Mouse (Mus musculus): Measurements from ENCODE around the gene Arsj. TPM values are rescaled to one million over a fixed set of nuclear protein-coding genes. Genes with fewer than 3 reads are reported as not detected.

The Arsj gene
- polyA plus RNA-seq, 1 experiment from 2014 or later, result 0.45 TPM

- no peak overlapping the region for H3K4me2 ChIP-seq (ENCODE audit: low read length)
- no peak overlapping the region for H3K4me3 ChIP-seq (ENCODE audit: low read depth, low read length)
- H3K36me3 ChIP-seq (ENCODE audit: control insufficient read depth, insufficient read depth, low read length), result no peaks in the 10 kb centered on the region
- no peaks in the 10 kb centered on the region for H3K27me3 ChIP-seq (ENCODE audit: control insufficient read depth, insufficient read depth, low read depth, low read length)
- no peak overlapping the region for H3K27ac ChIP-seq (ENCODE audit: low read length)
- H3K9ac ChIP-seq (ENCODE audit: low read depth, low read length), result no peak overlapping the region
- ATAC-seq, result no peak
- WGBS, result 68% methylated on average over 2 of the region's 2 CpGs
- H3K4me1 ChIP-seq (ENCODE audit: control insufficient read depth, insufficient read depth, low read length), result no peaks in the 10 kb centered on the region
- H3K9me3 ChIP-seq (replicated peaks; ENCODE audit: control insufficient read depth, low read length, poor library complexity, severe bottlenecking), result no peaks in the 10 kb centered on the region
Measured at GRCm38 (mm10) chr3:126397451-126397850, 34.0 kb downstream of the Arsj start.

DNA sequence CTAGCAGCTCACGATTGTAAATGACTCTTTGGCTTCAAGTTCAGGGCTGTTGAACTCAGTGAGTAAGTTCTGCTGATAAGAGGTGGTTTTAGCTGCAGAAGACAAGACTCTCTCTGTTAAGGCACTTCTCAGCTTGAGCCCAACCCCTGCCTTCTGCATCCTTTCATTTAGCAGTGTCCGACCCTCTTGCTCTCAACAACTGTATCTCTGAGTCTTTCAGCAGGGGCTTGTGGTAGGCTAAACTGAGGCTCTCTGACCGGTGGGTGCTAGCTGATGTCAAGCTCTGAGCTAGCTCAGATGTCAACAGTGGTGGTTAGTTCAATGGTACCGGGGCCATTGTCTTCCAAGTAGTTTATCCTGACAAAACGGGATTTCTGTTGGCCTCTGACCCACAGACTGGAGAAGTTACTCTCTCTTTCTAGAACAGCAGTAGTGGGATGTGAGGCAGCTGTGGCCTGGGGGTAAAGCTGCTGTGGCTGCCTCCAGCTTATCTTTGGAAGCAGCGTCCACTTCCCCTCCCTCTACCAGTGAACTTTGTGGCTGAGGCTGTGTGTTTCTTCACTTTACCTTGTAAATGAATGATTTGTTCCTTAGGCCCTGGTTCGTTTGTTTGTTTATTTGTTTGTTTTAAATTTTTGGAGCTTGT, 34.6 kb downstream of the Arsj start:
- no peak for ATAC-seq
- no peaks in the 10 kb centered on the region for H3K9me3 ChIP-seq (replicated peaks; ENCODE audit: control insufficient read depth, low read length, poor library complexity, severe bottlenecking)

GRCm38 (mm10) chr3:126400726-126401125, 37.2 kb downstream of the Arsj start:
- Histone ChIP-seq H3K4me3 (ENCODE audit: low read depth, low read length) (no peak overlapping the region), H3K9ac (ENCODE audit: low read depth, low read length) (no peak overlapping the region), H3K36me3 (ENCODE audit: control insufficient read depth, insufficient read depth, low read length) (no peaks in the 10 kb centered on the region), H3K4me2 (ENCODE audit: low read length) (no peak overlapping the region), H3K4me1 (ENCODE audit: control insufficient read depth, insufficient read depth, low read length) (no peaks in the 10 kb centered on the region), H3K9me3 (replicated peaks; ENCODE audit: control insufficient read depth, low read length, poor library complexity, severe bottlenecking) (no peaks in the 10 kb centered on the region), H3K27me3 (ENCODE audit: control insufficient read depth, insufficient read depth, low read depth, low read length) (no peaks in the 10 kb centered on the region), H3K27ac (ENCODE audit: low read length) (no peak overlapping the region)
- no peak for ATAC-seq
- 86% methylated on average over 4 of the region's 4 CpGs for WGBS

More for the DNA sequence above, 34.6 kb downstream of the Arsj start:
- no peak overlapping the region for H3K4me2 ChIP-seq (ENCODE audit: low read length)
- no peak overlapping the region for H3K9ac ChIP-seq (ENCODE audit: low read depth, low read length)
- no peaks in the 10 kb centered on the region for H3K27me3 ChIP-seq (ENCODE audit: control insufficient read depth, insufficient read depth, low read depth, low read length)
- 75% methylated on average over 7 of the region's 7 CpGs for WGBS
- H3K4me3 ChIP-seq (ENCODE audit: low read depth, low read length), result no peak overlapping the region
- no peaks in the 10 kb centered on the region for H3K4me1 ChIP-seq (ENCODE audit: control insufficient read depth, insufficient read depth, low read length)
- H3K27ac ChIP-seq (ENCODE audit: low read length), result no peak overlapping the region
- no peaks in the 10 kb centered on the region for H3K36me3 ChIP-seq (ENCODE audit: control insufficient read depth, insufficient read depth, low read length)

- Histone ChIP-seq H3K9ac (ENCODE audit: low read depth, low read length) (no peak overlapping the region), H3K36me3 (ENCODE audit: control insufficient read depth, insufficient read depth, low read length) (no peaks in the 10 kb centered on the region), H3K27ac (ENCODE audit: low read length) (no peak overlapping the region), H3K9me3 (replicated peaks; ENCODE audit: control insufficient read depth, low read length, poor library complexity, severe bottlenecking) (no peaks in the 10 kb centered on the region), H3K4me3 (ENCODE audit: low read depth, low read length) (no peak overlapping the region), H3K4me1 (ENCODE audit: control insufficient read depth, insufficient read depth, low read length) (no peaks in the 10 kb centered on the region), H3K27me3 (ENCODE audit: control insufficient read depth, insufficient read depth, low read depth, low read length) (no peaks in the 10 kb centered on the region), H3K4me2 (ENCODE audit: low read length) (no peak overlapping the region)
- WGBS, result 27% methylated on average over 3 of the region's 3 CpGs
- no peak for ATAC-seq
Measured at GRCm38 (mm10) chr3:126402836-126403235, 39.4 kb downstream of the Arsj start.

DNA sequence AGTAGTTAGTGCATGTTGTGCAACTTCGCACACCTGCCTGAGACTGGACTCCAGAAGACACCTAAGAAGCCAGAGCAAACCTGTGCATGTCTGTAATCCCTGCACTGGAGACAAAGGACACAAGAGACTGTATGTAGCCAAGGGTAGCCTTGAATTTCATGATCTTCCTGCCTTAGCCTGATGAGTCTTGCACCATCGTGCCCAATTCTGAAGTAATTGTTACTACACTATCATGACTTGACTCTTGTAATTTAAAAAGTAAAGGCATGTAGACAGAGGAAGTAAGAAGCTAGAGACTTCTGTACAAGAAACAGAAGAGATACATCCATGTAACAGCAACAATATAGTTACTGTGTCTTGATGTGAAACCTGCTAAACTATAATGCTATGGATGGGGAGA, 40.7 kb downstream of the Arsj start:
- Histone ChIP-seq H3K36me3 (ENCODE audit: control insufficient read depth, insufficient read depth, low read length) (no peaks in the 10 kb centered on the region), H3K4me3 (ENCODE audit: low read depth, low read length) (no peak overlapping the region), H3K27me3 (ENCODE audit: control insufficient read depth, insufficient read depth, low read depth, low read length) (no peaks in the 10 kb centered on the region), H3K9me3 (replicated peaks; ENCODE audit: control insufficient read depth, low read length, poor library complexity, severe bottlenecking) (no peaks in the 10 kb centered on the region), H3K27ac (ENCODE audit: low read length) (no peak overlapping the region), H3K4me1 (ENCODE audit: control insufficient read depth, insufficient read depth, low read length) (no peaks in the 10 kb centered on the region), H3K4me2 (ENCODE audit: low read length) (no peak overlapping the region), H3K9ac (ENCODE audit: low read depth, low read length) (no peak overlapping the region)
- no peak for ATAC-seq
- WGBS, result 91% methylated on average over 2 of the region's 2 CpGs

DNA sequence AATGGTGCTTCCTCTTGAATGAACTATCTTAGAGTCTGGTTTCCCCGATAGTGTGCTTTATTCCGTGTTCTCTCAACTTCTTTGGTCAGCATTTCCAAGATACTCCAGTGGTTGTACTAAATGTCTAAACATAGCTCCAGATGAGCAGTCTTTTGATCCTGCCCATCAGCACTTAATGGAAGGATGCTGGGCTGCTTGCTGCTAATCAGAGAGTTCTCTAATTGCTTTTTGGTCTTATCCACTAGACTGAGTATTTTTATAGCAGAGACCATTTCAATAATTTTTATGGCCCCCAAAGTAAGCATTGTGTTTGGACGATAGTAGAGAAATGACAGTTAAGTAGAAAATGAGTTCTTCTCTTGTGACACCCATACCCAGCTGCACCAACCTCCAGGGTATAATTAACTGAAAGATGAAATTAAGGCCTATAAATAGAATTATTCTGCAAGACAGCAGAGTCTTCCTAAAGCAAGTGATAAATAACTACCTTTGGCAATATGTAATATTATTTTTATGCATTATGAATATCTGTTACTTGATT, 67.1 kb downstream of the Arsj start:
- H3K4me3 ChIP-seq (ENCODE audit: low read depth, low read length), result no peak overlapping the region
- no peaks in the 10 kb centered on the region for H3K36me3 ChIP-seq (ENCODE audit: control insufficient read depth, insufficient read depth, low read length)
- no peak for ATAC-seq
- no peak overlapping the region for H3K27ac ChIP-seq (ENCODE audit: low read length)
- H3K4me2 ChIP-seq (ENCODE audit: low read length), result no peak overlapping the region
- 94% methylated on average over 3 of the region's 3 CpGs for WGBS
- H3K9me3 ChIP-seq (replicated peaks; ENCODE audit: control insufficient read depth, low read length, poor library complexity, severe bottlenecking), result no peaks in the 10 kb centered on the region
- no peak overlapping the region for H3K9ac ChIP-seq (ENCODE audit: low read depth, low read length)
- H3K27me3 ChIP-seq (ENCODE audit: control insufficient read depth, insufficient read depth, low read depth, low read length), result no peaks in the 10 kb centered on the region
- no peaks in the 10 kb centered on the region for H3K4me1 ChIP-seq (ENCODE audit: control insufficient read depth, insufficient read depth, low read length)

- 83% methylated on average over 6 of the region's 6 CpGs for WGBS
- H3K9ac ChIP-seq (ENCODE audit: low read depth, low read length), result no peak overlapping the region
- no peaks in the 10 kb centered on the region for H3K27me3 ChIP-seq (ENCODE audit: control insufficient read depth, insufficient read depth, low read depth, low read length)
- ATAC-seq, result no peak
- no peaks in the 10 kb centered on the region for H3K36me3 ChIP-seq (ENCODE audit: control insufficient read depth, insufficient read depth, low read length)
- no peak overlapping the region for H3K4me3 ChIP-seq (ENCODE audit: low read depth, low read length)
- no peaks in the 10 kb centered on the region for H3K9me3 ChIP-seq (replicated peaks; ENCODE audit: control insufficient read depth, low read length, poor library complexity, severe bottlenecking)
- no peak overlapping the region for H3K27ac ChIP-seq (ENCODE audit: low read length)
- no peaks in the 10 kb centered on the region for H3K4me1 ChIP-seq (ENCODE audit: control insufficient read depth, insufficient read depth, low read length)
- no peak overlapping the region for H3K4me2 ChIP-seq (ENCODE audit: low read length)
Measured at GRCm38 (mm10) chr3:126439331-126439730, 75.8 kb downstream of the Arsj start.

DNA sequence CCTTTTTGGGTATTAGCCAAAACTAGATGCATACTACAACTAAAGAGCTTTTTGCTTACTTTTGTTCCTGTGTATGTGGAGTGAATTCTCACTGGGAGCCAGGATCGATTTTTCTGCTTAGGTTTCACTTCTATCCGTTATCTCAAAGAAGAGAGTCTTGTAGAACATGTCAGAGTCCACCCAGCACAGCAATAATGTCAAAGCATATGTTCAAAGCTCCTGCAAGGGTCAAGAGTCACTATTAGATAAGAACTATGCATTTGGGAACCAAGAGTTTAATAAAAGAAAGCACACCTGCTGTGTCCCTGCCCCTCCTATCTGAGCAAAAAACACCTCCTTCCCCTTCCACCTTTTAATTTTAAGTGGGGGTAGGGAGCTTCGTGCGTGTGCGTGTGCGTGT, 85.6 kb downstream of the Arsj start:
- H3K4me3 ChIP-seq (ENCODE audit: low read depth, low read length), result no peak overlapping the region
- H3K27me3 ChIP-seq (ENCODE audit: control insufficient read depth, insufficient read depth, low read depth, low read length), result no peaks in the 10 kb centered on the region
- H3K9me3 ChIP-seq (replicated peaks; ENCODE audit: control insufficient read depth, low read length, poor library complexity, severe bottlenecking), result no peaks in the 10 kb centered on the region
- no peak overlapping the region for H3K4me2 ChIP-seq (ENCODE audit: low read length)
- no peak overlapping the region for H3K27ac ChIP-seq (ENCODE audit: low read length)
- no peak overlapping the region for H3K9ac ChIP-seq (ENCODE audit: low read depth, low read length)
- WGBS, result 60% methylated on average over 6 of the region's 6 CpGs
- ATAC-seq, result no peak
- H3K4me1 ChIP-seq (ENCODE audit: control insufficient read depth, insufficient read depth, low read length), result no peaks in the 10 kb centered on the region
- H3K36me3 ChIP-seq (ENCODE audit: control insufficient read depth, insufficient read depth, low read length), result no peaks in the 10 kb centered on the region

- no peak for ATAC-seq
- H3K4me2 ChIP-seq (ENCODE audit: low read length), result no peak overlapping the region
- H3K27ac ChIP-seq (ENCODE audit: low read length), result no peak overlapping the region
- no peak overlapping the region for H3K9ac ChIP-seq (ENCODE audit: low read depth, low read length)
- H3K4me1 ChIP-seq (ENCODE audit: control insufficient read depth, insufficient read depth, low read length), result no peaks in the 10 kb centered on the region
- H3K36me3 ChIP-seq (ENCODE audit: control insufficient read depth, insufficient read depth, low read length), result no peaks in the 10 kb centered on the region
- WGBS, result 45% methylated on average over 2 of the region's 2 CpGs
- H3K4me3 ChIP-seq (ENCODE audit: low read depth, low read length), result no peak overlapping the region
- no peaks in the 10 kb centered on the region for H3K27me3 ChIP-seq (ENCODE audit: control insufficient read depth, insufficient read depth, low read depth, low read length)
- H3K9me3 ChIP-seq (replicated peaks; ENCODE audit: control insufficient read depth, low read length, poor library complexity, severe bottlenecking), result no peaks in the 10 kb centered on the region
Measured at GRCm38 (mm10) chr3:126449515-126449914, 86.0 kb downstream of the Arsj start.
